Mouse (Mus musculus): Measurements from ENCODE around the gene Dlx5. TPM values are rescaled to one million over a fixed set of nuclear protein-coding genes. Genes with fewer than 3 reads are reported as not detected.

Dlx5 gene
- not detected in 2 replicates for polyA plus RNA-seq (2014; fragmentation: Nextera tagmentation; extraction: Ambion mirVana)

DNA sequence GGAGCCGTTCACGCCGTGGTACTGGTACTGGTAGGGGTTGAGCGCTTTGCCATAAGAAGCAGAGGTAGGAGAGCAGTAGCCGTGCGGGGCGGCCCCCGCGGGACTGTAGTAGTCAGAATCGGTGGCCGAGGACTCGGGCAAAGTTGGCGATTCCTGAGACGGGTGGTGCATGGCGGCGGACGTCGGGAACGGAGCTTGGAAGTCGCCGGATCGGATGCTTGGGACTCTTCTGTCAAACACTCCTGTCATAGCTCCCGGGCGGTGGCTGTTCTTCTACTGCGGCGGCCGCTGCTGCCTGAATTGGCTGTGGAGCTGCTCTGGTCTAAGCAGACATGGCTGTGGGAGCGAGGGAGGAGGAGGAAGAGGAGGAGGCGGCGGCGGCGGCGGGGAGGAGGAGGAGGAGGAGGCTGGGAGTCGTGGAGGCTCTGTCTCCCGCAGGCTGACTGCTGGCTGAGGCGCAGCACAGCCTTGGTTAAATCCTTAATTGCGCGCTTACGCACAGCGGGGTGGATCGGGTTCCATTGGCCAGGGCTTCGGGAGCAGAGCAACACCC lies at the start of gene Dlx5:
Gene Dlx5, minus strand, starts transcription at position 448 of the 553 bp plus-strand sequence.
- ATAC-seq (ENCODE audit: low FRiP score), result peak; percentile 28; the same call in 1 of the 2 replicates
- DNase-seq (ENCODE audit: low spot score), result no peak
- peak within 1 kb of the TSS; percentile 68 for H3K4me2 ChIP-seq (replicated peaks)
- no peak within 1 kb of the TSS for H3K27ac ChIP-seq
- WGBS, result under 1% methylated on average over 36 of the region's 42 CpGs
- H3K36me3 ChIP-seq (replicated peaks; ENCODE audit: control insufficient read depth, insufficient read depth), result no peaks in the 10 kb centered on the region
- peak within 1 kb of the TSS; percentile 33 for H3K4me3 ChIP-seq (replicated peaks; ENCODE audit: low read length)
- H3K9ac ChIP-seq, result peak within 1 kb of the TSS; percentile 18; the same call in 1 of the 2 replicates
- peaks cover 8% of the 10 kb centered on the region for H3K4me1 ChIP-seq (replicated peaks; ENCODE audit: control insufficient read depth, insufficient read depth, low read length)
- no peaks in the 10 kb centered on the region for H3K9me3 ChIP-seq (ENCODE audit: control insufficient read depth, low read length)
- peaks cover 78% of the 10 kb centered on the region for H3K27me3 ChIP-seq (ENCODE audit: control insufficient read depth, insufficient read depth, low read length)

GRCm38 (mm10) chr6:6931507-6931906 lies 49.6 kb upstream of the Dlx5 start:
- no peak for DNase-seq (ENCODE audit: low spot score)
- no peaks in the 10 kb centered on the region for H3K36me3 ChIP-seq (replicated peaks; ENCODE audit: control insufficient read depth, insufficient read depth)
- no peaks in the 10 kb centered on the region for H3K27me3 ChIP-seq (ENCODE audit: control insufficient read depth, insufficient read depth, low read length)
- no peaks in the 10 kb centered on the region for H3K4me1 ChIP-seq (replicated peaks; ENCODE audit: control insufficient read depth, insufficient read depth, low read length)
- no peak overlapping the region for H3K27ac ChIP-seq
- 84% methylated on average over 4 of the region's 4 CpGs for WGBS
- no peaks in the 10 kb centered on the region for H3K9me3 ChIP-seq (ENCODE audit: control insufficient read depth, low read length)
- no peak overlapping the region for H3K4me2 ChIP-seq (replicated peaks)
- no peak overlapping the region for H3K9ac ChIP-seq
- no peak for ATAC-seq (ENCODE audit: low FRiP score)
- H3K4me3 ChIP-seq (replicated peaks; ENCODE audit: low read length), result no peak overlapping the region

- Histone ChIP-seq H3K4me1 (replicated peaks; ENCODE audit: control insufficient read depth, insufficient read depth, low read length) (no peaks in the 10 kb centered on the region), H3K4me3 (replicated peaks; ENCODE audit: low read length) (no peak overlapping the region), H3K9me3 (ENCODE audit: control insufficient read depth, low read length) (no peaks in the 10 kb centered on the region), H3K4me2 (replicated peaks) (no peak overlapping the region), H3K36me3 (replicated peaks; ENCODE audit: control insufficient read depth, insufficient read depth) (no peaks in the 10 kb centered on the region), H3K9ac (no peak overlapping the region), H3K27me3 (ENCODE audit: control insufficient read depth, insufficient read depth, low read length) (no peaks in the 10 kb centered on the region), H3K27ac (no peak overlapping the region)
- no peak for ATAC-seq (ENCODE audit: low FRiP score)
- 83% methylated on average over 4 of the region's 4 CpGs for WGBS
- no peak for DNase-seq (ENCODE audit: low spot score)
Measured at GRCm38 (mm10) chr6:6930831-6931230, 48.9 kb upstream of the Dlx5 start.

- 43% methylated on average over 1 of the region's 1 CpGs for WGBS
- Histone ChIP-seq H3K27ac (no peak overlapping the region), H3K9ac (no peak overlapping the region), H3K36me3 (replicated peaks; ENCODE audit: control insufficient read depth, insufficient read depth) (no peaks in the 10 kb centered on the region), H3K4me3 (replicated peaks; ENCODE audit: low read length) (no peak overlapping the region), H3K27me3 (ENCODE audit: control insufficient read depth, insufficient read depth, low read length) (no peaks in the 10 kb centered on the region), H3K4me2 (replicated peaks) (no peak overlapping the region), H3K4me1 (replicated peaks; ENCODE audit: control insufficient read depth, insufficient read depth, low read length) (no peaks in the 10 kb centered on the region), H3K9me3 (ENCODE audit: control insufficient read depth, low read length) (no peaks in the 10 kb centered on the region)
- DNase-seq (ENCODE audit: low spot score) (no peak), ATAC-seq (ENCODE audit: low FRiP score) (no peak)
Measured at GRCm38 (mm10) chr6:6925264-6925663, 43.4 kb upstream of the Dlx5 start.

DNA sequence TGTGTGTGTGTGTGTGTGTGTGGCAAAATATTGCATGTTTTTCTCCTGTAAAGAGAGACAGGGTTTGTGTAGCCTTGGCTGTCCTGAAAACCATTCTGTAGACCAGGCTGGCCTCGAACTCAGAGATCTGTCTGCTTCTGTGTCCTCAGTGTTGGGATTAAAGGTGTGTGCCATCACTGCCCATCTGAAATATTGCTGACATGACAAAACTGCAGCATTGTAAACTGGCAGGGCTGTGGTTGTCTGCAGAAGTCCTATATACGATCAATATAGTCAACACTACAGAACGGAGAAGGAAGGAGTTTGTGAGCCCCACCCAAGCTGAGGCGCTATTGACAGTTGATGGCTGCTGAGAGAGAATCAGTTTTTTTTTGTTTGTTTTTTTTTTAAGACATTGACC lies 35.4 kb upstream of the Dlx5 start:
- no peak overlapping the region for H3K27ac ChIP-seq
- 96% methylated on average over 4 of the region's 4 CpGs for WGBS
- DNase-seq (ENCODE audit: low spot score) (no peak), ATAC-seq (ENCODE audit: low FRiP score) (no peak)
- no peak overlapping the region for H3K4me2 ChIP-seq (replicated peaks)
- no peak overlapping the region for H3K9ac ChIP-seq
- H3K36me3 ChIP-seq (replicated peaks; ENCODE audit: control insufficient read depth, insufficient read depth), result no peaks in the 10 kb centered on the region
- no peaks in the 10 kb centered on the region for H3K4me1 ChIP-seq (replicated peaks; ENCODE audit: control insufficient read depth, insufficient read depth, low read length)
- no peak overlapping the region for H3K4me3 ChIP-seq (replicated peaks; ENCODE audit: low read length)
- no peaks in the 10 kb centered on the region for H3K9me3 ChIP-seq (ENCODE audit: control insufficient read depth, low read length)
- no peaks in the 10 kb centered on the region for H3K27me3 ChIP-seq (ENCODE audit: control insufficient read depth, insufficient read depth, low read length)

GRCm38 (mm10) chr6:6915526-6915915 lies 33.6 kb upstream of the Dlx5 start:
- H3K27ac ChIP-seq, result no peak overlapping the region
- H3K4me1 ChIP-seq (replicated peaks; ENCODE audit: control insufficient read depth, insufficient read depth, low read length), result no peaks in the 10 kb centered on the region
- no peaks in the 10 kb centered on the region for H3K27me3 ChIP-seq (ENCODE audit: control insufficient read depth, insufficient read depth, low read length)
- H3K4me2 ChIP-seq (replicated peaks), result no peak overlapping the region
- no peaks in the 10 kb centered on the region for H3K36me3 ChIP-seq (replicated peaks; ENCODE audit: control insufficient read depth, insufficient read depth)
- no peak overlapping the region for H3K9ac ChIP-seq
- no peak overlapping the region for H3K4me3 ChIP-seq (replicated peaks; ENCODE audit: low read length)
- no peaks in the 10 kb centered on the region for H3K9me3 ChIP-seq (ENCODE audit: control insufficient read depth, low read length)
- ATAC-seq (ENCODE audit: low FRiP score) (0 out of 2 replicates have a peak, but pooled peaks have one; percentile 17), DNase-seq (ENCODE audit: low spot score) (no peak)
- WGBS, result 58% methylated on average over 9 of the region's 9 CpGs

GRCm38 (mm10) chr6:6914849-6915525 lies 33.1 kb upstream of the Dlx5 start:
- Histone ChIP-seq H3K27me3 (ENCODE audit: control insufficient read depth, insufficient read depth, low read length) (no peaks in the 10 kb centered on the region), H3K27ac (no peak overlapping the region), H3K9ac (no peak overlapping the region), H3K36me3 (replicated peaks; ENCODE audit: control insufficient read depth, insufficient read depth) (no peaks in the 10 kb centered on the region), H3K9me3 (ENCODE audit: control insufficient read depth, low read length) (no peaks in the 10 kb centered on the region), H3K4me3 (replicated peaks; ENCODE audit: low read length) (no peak overlapping the region), H3K4me2 (replicated peaks) (no peak overlapping the region), H3K4me1 (replicated peaks; ENCODE audit: control insufficient read depth, insufficient read depth, low read length) (no peaks in the 10 kb centered on the region)
- ATAC-seq (ENCODE audit: low FRiP score), result peak; percentile 88; the same call in 1 of the 2 replicates
- 38% methylated on average over 5 of the region's 5 CpGs for WGBS
- peak; percentile 76 for DNase-seq (ENCODE audit: low spot score)

DNA sequence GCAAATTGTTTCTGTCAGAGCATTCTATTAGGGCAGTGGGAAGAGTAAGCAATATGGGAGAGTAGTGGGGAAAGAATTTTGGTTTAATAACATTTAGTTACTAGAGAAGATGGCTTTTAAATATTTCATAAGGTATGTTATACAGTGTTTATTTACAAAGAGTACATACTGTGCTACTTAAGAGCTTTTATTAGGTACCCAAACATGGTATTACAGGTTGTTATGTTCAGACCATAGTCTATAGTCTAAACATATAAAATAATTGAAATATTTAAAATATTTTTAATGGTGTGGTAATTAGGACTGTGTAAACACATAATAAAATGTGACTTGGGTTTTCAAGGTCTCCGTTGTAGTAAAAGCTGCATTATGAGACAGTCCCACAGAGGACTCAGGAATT lies 32.4 kb upstream of the Dlx5 start:
- Histone ChIP-seq H3K27ac (no peak overlapping the region), H3K9ac (no peak overlapping the region), H3K27me3 (ENCODE audit: control insufficient read depth, insufficient read depth, low read length) (no peaks in the 10 kb centered on the region), H3K9me3 (ENCODE audit: control insufficient read depth, low read length) (no peaks in the 10 kb centered on the region), H3K4me2 (replicated peaks) (no peak overlapping the region), H3K4me1 (replicated peaks; ENCODE audit: control insufficient read depth, insufficient read depth, low read length) (no peaks in the 10 kb centered on the region), H3K36me3 (replicated peaks; ENCODE audit: control insufficient read depth, insufficient read depth) (no peaks in the 10 kb centered on the region), H3K4me3 (replicated peaks; ENCODE audit: low read length) (no peak overlapping the region)
- 95% methylated on average over 1 of the region's 1 CpGs for WGBS
- ATAC-seq (ENCODE audit: low FRiP score) (no peak), DNase-seq (ENCODE audit: low spot score) (no peak)

GRCm38 (mm10) chr6:6909586-6909985 lies 27.7 kb upstream of the Dlx5 start:
- DNase-seq (ENCODE audit: low spot score) (no peak), ATAC-seq (ENCODE audit: low FRiP score) (no peak)
- 76% methylated on average over 8 of the region's 8 CpGs for WGBS
- no peak overlapping the region for H3K27ac ChIP-seq
- no peak overlapping the region for H3K4me3 ChIP-seq (replicated peaks; ENCODE audit: low read length)
- no peak overlapping the region for H3K9ac ChIP-seq
- no peaks in the 10 kb centered on the region for H3K36me3 ChIP-seq (replicated peaks; ENCODE audit: control insufficient read depth, insufficient read depth)
- no peak overlapping the region for H3K4me2 ChIP-seq (replicated peaks)
- no peaks in the 10 kb centered on the region for H3K4me1 ChIP-seq (replicated peaks; ENCODE audit: control insufficient read depth, insufficient read depth, low read length)
- H3K27me3 ChIP-seq (ENCODE audit: control insufficient read depth, insufficient read depth, low read length), result no peaks in the 10 kb centered on the region
- H3K9me3 ChIP-seq (ENCODE audit: control insufficient read depth, low read length), result no peaks in the 10 kb centered on the region
